Mouse (Mus musculus) left cerebral cortex, postnatal 25 days (tissue): ENCODE data around the gene Mecr. TPM values are rescaled to one million over a fixed set of nuclear protein-coding genes. Genes with fewer than 3 reads are reported as not detected.
A peak's percentile ranks its signal among the peaks of the same experiment; 100 is the strongest.

Source experiments
- DNase-seq, 2 experiments: peaks; one replicate each; pipeline ENCODE4 v3.0.0; 2022; ENCODE audit warnings: low spot score in 2 of 2, mixed read lengths in 1 of 2
- intact Hi-C: fragments of 180-260 bp; cut with DNase I; formaldehyde crosslinking; loops from one replicate; pipeline ENCODE4 v1.15.1; 2025
- total RNA-seq, 2 experiments: library from RNA; stranded (reverse); gene quantifications; 2 replicates each; pipeline ENCODE4 v1.2.3; 2021

Mecr gene
- total RNA-seq, 2 experiments from 2014 or later: 24.8 to 26.2 TPM

DNA sequence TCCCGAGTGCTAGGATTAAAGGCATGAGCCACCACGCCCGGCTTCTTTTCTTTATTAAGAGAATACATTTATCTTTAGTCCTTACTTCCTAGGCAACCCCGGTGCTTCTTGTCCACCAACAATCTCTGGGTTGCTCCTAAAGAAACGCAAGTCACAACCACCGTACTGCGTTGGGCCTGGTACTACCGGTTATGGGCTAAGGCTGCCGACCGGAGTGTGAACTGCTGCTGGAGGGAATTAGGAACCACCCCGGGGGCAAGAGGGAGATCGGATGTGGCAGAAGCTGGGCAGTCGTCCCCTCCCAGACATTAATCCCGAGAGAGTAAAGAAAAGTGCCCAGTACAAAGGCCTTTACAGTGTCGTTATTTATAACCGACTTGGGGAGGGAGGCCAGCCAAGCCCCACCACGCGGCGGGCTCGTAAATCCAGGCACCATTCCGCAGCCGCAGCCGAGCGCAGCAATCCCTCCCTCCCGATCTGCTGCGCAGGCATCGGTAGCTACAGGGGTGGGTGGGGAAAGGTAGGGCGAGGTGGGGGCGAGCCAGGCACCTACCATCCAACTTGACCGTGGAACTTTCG, 71.7 kb downstream of the Mecr start:
- intact Hi-C loops: loop anchor here (5.0 kb wide), 1 partner anchor 52 kb away; no protein-coding TSS in a partner anchor
- DNase-seq: no peak

DNA sequence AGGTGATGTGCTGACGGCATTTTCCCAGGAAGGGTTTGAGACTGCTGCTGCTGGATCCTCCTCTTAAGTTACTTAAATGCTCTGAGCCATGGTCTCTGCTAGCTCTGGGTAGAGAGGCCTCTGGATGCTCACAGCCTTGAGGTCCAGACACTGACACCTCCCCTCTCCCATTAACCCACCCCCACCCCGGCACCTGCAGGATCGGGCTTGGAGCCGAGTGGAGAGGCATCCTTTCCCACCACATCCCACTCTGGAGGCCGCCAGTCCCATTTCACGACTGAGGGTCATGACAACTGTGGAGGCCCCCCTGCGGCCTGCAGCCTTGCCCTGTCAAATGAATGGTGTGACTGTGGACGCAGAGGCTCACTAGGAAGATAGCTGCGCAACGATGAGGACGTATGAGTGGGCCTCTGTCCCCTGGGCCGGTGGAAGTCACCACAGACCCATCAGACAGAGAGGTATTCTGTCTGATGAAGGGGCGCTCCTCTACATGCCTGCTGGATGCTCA, 72.6 kb downstream of the Mecr start:
- intact Hi-C loops: loop anchor here (5.0 kb wide), 1 partner anchor 51 kb away; no protein-coding TSS in a partner anchor

DNA sequence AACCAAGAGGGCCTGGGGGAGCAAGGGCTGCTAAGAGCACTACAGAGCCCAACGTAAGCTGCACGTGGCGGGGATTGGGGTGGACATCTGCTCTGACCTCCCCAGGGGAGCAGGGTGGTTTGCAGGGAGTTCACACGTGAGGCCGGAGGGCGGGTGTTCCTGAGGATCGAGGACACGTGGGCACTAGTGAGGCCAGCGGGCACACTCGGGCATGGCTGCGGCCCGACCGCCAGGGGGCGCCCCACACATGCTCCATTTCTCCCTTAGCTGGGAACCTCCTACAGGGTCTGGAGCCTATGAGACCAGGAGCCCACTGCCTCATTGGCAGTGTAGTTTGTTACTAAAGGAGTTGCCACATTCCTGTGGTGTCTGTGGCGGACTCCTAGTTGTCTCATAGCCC, 73.2 kb downstream of the Mecr start:
- intact Hi-C loops: loop anchor here (5.0 kb wide), 1 partner anchor 51 kb away; no protein-coding TSS in a partner anchor
- peak; percentile 73 to 74 for DNase-seq

More for the DNA sequence above, 72.6 kb downstream of the Mecr start:
- no peak for DNase-seq

DNA sequence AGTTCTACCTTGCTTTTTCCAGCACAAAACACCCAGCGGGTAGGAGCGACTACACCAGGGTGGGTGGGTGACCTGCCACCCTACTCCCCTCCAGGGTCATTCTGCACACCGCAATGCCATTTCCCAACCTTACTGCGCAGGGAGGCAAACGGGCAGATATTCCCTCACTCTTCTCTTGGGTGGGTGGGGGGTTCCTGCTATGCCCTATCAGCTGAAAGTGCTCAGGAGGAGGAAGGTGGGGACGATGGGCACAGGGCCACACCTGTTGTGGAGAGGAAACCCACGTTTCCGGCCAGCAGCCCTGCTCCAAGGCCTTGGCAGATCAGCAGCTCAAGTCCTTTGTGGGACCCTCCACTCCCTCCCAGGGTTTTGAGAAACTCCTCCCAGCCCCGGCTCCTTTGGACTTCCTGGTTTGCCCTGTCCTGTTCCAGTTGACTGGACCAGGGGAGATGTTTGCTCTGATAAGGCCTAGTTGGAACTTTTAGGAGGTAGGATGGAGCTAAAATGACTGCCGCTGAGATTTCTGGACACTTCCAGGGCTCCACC, 73.8 kb downstream of the Mecr start:
- DNase-seq: no peak
- intact Hi-C loops: loop anchor here (5.0 kb wide), 1 partner anchor 50 kb away; no protein-coding TSS in a partner anchor

Other genes with a start within 250 kb of the Mecr start
- 10 to 100 TPM; 42.8 to 58.1 TPM for gene Ptpru, start 5.2 kb upstream of the Mecr start, total RNA-seq
- 10 to 100 TPM; 66.3 to 70.5 TPM for gene Srsf4, start 30.1 kb downstream of the Mecr start, total RNA-seq
- 10 to 100 TPM in 1 of 2 experiments, 1 to 10 TPM in 1; 8.1 to 11.3 TPM for gene Tmem200b, start 78.3 kb downstream of the Mecr start, total RNA-seq
- gene Gm10300, start 231.2 kb downstream of the Mecr start, total RNA-seq: not detected
- gene Epb41, start 231.9 kb downstream of the Mecr start, total RNA-seq: 10 to 100 TPM; 32.5 to 42.7 TPM